Mouse (Mus musculus): ENCODE measurements around the gene Lamb1. TPM values are rescaled to one million over a fixed set of nuclear protein-coding genes. Genes with fewer than 3 reads are reported as not detected.

Gene Lamb1
- polyA plus RNA-seq, 1 experiment from 2014 or later, result 4.9 TPM

DNA sequence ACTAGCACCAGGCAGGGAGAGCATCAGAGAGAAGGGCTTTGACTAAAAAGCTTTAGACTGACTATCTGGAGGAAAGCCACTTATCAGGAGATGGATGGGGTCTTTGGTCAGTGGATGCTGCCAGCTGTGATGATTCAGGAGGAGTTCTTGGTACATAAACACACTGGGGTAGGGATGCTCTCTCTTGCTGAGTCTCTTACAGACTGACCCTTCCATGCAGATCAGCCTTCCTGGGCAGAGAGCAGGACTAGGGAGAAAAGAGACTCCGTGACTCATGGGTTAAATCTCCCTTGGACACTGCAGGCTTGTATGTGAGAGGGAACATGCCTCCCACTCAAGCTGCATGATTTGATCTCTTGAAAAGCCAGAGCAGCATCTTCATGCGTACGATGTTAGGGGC, 18.9 kb upstream of the Lamb1 start:
- Histone ChIP-seq H3K9ac (replicated peaks; ENCODE audit: low read depth, low read length) (no peak overlapping the region), H3K4me2 (ENCODE audit: low read depth, low read length) (no peak overlapping the region), H3K4me1 (ENCODE audit: control insufficient read depth, insufficient read depth, low read length) (no peaks in the 10 kb centered on the region), H3K9me3 (ENCODE audit: control insufficient read depth, low read length) (no peaks in the 10 kb centered on the region), H3K4me3 (ENCODE audit: low read depth, low read length) (no peak overlapping the region), H3K27ac (ENCODE audit: low read depth, low read length) (no peak overlapping the region), H3K27me3 (ENCODE audit: control insufficient read depth, insufficient read depth, low read length) (no peaks in the 10 kb centered on the region), H3K36me3 (ENCODE audit: control insufficient read depth, insufficient read depth, low read length) (no peaks in the 10 kb centered on the region)
- 70% methylated on average over 3 of the region's 3 CpGs for WGBS
- no peak for ATAC-seq (ENCODE audit: low read depth)

DNA sequence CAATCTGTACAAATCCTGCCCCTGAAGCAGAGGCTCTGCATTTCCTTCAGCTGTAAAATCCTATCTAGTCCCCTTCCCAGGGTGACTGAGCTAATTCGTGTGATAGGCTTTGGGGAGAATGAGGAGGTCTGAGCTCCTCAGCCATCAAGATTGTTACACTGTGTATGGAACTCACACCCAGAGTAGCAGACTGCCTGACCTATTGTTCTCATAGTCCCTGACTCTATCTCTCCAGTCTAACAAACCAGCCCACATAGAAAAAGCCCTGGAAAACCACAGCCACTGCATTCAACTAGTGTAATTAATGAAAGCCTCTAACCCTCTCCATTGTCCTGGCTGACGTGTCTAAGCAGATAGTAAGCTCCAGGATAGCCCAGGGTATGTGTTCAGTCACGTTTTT, 18.4 kb upstream of the Lamb1 start:
- 26% methylated on average over 3 of the region's 3 CpGs for WGBS
- no peaks in the 10 kb centered on the region for H3K27me3 ChIP-seq (ENCODE audit: control insufficient read depth, insufficient read depth, low read length)
- no peaks in the 10 kb centered on the region for H3K9me3 ChIP-seq (ENCODE audit: control insufficient read depth, low read length)
- no peak overlapping the region for H3K27ac ChIP-seq (ENCODE audit: low read depth, low read length)
- ATAC-seq (ENCODE audit: low read depth), result 0 out of 2 replicates have a peak, but pooled peaks have one; percentile 49
- H3K4me1 ChIP-seq (ENCODE audit: control insufficient read depth, insufficient read depth, low read length), result no peaks in the 10 kb centered on the region
- no peaks in the 10 kb centered on the region for H3K36me3 ChIP-seq (ENCODE audit: control insufficient read depth, insufficient read depth, low read length)
- no peak overlapping the region for H3K9ac ChIP-seq (replicated peaks; ENCODE audit: low read depth, low read length)
- no peak overlapping the region for H3K4me2 ChIP-seq (ENCODE audit: low read depth, low read length)
- H3K4me3 ChIP-seq (ENCODE audit: low read depth, low read length), result no peak overlapping the region

DNA sequence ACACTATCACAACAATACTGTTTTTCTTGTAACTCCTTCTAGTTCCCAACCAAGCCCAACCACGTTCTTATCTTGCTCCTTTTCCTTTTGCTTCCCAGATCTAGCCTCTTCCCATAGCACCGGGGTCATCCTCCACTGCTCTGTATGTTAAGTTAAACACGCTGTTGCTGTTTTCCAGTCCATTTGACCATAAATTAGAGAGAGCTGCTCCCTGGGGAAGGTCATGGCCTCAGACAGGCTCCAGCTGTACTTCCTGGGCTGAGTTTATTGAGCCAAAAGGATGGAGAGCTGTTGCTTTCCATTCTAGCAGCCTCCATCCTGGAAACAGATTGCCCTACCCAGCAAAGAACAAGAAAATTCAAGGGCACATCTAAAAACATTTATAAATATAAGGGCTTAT, 16.9 kb upstream of the Lamb1 start:
- Histone ChIP-seq H3K4me3 (ENCODE audit: low read depth, low read length) (no peak overlapping the region), H3K9me3 (ENCODE audit: control insufficient read depth, low read length) (no peaks in the 10 kb centered on the region), H3K4me1 (ENCODE audit: control insufficient read depth, insufficient read depth, low read length) (no peaks in the 10 kb centered on the region), H3K27me3 (ENCODE audit: control insufficient read depth, insufficient read depth, low read length) (no peaks in the 10 kb centered on the region), H3K9ac (replicated peaks; ENCODE audit: low read depth, low read length) (no peak overlapping the region), H3K36me3 (ENCODE audit: control insufficient read depth, insufficient read depth, low read length) (no peaks in the 10 kb centered on the region), H3K27ac (ENCODE audit: low read depth, low read length) (no peak overlapping the region), H3K4me2 (ENCODE audit: low read depth, low read length) (no peak overlapping the region)
- WGBS, result 27% methylated on average over 3 of the region's 3 CpGs
- ATAC-seq (ENCODE audit: low read depth), result no peak

DNA sequence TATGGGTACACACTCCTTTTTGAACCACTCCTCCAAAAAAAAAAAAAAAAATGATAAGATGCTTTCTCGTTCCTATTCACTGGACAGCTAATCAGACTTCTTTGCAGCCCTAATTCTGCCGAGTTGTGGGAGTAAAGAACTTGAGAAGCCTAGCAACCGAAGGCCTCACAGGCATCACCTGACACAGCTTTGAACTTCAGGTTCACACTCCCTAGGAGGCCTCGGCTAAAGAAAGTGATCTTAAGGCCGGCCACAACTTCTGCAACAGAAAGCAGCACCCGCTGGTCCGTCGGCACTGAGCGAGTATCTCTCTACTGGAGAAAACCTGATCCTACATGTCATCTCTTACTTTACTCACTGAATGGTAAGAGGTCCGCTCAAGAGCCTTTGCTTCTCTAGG, 16.4 kb upstream of the Lamb1 start:
- no peaks in the 10 kb centered on the region for H3K9me3 ChIP-seq (ENCODE audit: control insufficient read depth, low read length)
- no peak for ATAC-seq (ENCODE audit: low read depth)
- H3K9ac ChIP-seq (replicated peaks; ENCODE audit: low read depth, low read length), result no peak overlapping the region
- H3K4me2 ChIP-seq (ENCODE audit: low read depth, low read length), result no peak overlapping the region
- H3K4me3 ChIP-seq (ENCODE audit: low read depth, low read length), result no peak overlapping the region
- H3K4me1 ChIP-seq (ENCODE audit: control insufficient read depth, insufficient read depth, low read length), result no peaks in the 10 kb centered on the region
- WGBS, result 48% methylated on average over 10 of the region's 10 CpGs
- H3K36me3 ChIP-seq (ENCODE audit: control insufficient read depth, insufficient read depth, low read length), result no peaks in the 10 kb centered on the region
- H3K27me3 ChIP-seq (ENCODE audit: control insufficient read depth, insufficient read depth, low read length), result no peaks in the 10 kb centered on the region
- no peak overlapping the region for H3K27ac ChIP-seq (ENCODE audit: low read depth, low read length)

DNA sequence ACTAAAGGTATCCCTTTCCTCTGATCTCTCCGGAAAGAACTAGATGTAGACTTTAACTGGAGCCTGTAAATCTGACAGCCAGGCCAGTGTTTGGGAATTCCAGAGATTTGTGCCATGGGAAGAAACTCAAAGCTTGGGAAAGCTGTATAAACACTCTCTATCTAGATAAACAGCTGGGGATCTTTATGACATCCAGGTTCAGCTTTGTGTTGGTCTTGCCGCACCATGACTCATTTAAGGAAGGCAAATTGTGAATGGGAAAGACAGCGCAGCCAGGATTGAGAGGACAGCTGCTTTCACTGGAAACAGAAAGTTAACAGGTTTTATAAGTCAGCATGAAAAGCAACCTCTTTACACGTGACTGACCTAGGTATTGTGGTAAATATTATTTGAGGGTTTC, 12.8 kb upstream of the Lamb1 start:
- Histone ChIP-seq H3K27ac (ENCODE audit: low read depth, low read length) (no peak overlapping the region), H3K36me3 (ENCODE audit: control insufficient read depth, insufficient read depth, low read length) (no peaks in the 10 kb centered on the region), H3K27me3 (ENCODE audit: control insufficient read depth, insufficient read depth, low read length) (no peaks in the 10 kb centered on the region), H3K4me2 (ENCODE audit: low read depth, low read length) (no peak overlapping the region), H3K9me3 (ENCODE audit: control insufficient read depth, low read length) (no peaks in the 10 kb centered on the region), H3K9ac (replicated peaks; ENCODE audit: low read depth, low read length) (no peak overlapping the region), H3K4me1 (ENCODE audit: control insufficient read depth, insufficient read depth, low read length) (no peaks in the 10 kb centered on the region), H3K4me3 (ENCODE audit: low read depth, low read length) (no peak overlapping the region)
- 64% methylated on average over 4 of the region's 4 CpGs for WGBS
- ATAC-seq (ENCODE audit: low read depth), result no peak

DNA sequence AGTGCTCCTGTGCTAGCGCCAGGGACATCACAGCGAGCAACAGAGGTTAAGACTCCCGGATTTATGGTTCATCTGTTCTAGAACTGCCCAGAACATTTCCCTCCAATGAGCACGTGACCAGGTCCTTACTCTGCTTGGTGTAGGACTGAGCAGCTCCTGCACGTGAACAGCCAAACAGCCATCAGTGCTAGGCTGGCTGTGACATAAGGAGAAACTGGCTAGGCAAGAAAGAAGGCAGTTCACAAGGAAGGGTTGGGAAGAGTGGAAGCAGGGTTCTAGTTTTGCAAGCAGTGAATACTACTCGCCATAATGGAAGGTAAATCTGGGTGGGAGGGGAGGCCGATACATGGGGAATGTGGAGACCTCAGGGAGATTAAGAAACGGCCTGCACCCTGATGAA, 10.1 kb upstream of the Lamb1 start:
- Histone ChIP-seq H3K36me3 (ENCODE audit: control insufficient read depth, insufficient read depth, low read length) (no peaks in the 10 kb centered on the region), H3K4me2 (ENCODE audit: low read depth, low read length) (no peak overlapping the region), H3K27ac (ENCODE audit: low read depth, low read length) (no peak overlapping the region), H3K9ac (replicated peaks; ENCODE audit: low read depth, low read length) (no peak overlapping the region), H3K27me3 (ENCODE audit: control insufficient read depth, insufficient read depth, low read length) (no peaks in the 10 kb centered on the region), H3K9me3 (ENCODE audit: control insufficient read depth, low read length) (no peaks in the 10 kb centered on the region), H3K4me1 (ENCODE audit: control insufficient read depth, insufficient read depth, low read length) (no peaks in the 10 kb centered on the region), H3K4me3 (ENCODE audit: low read depth, low read length) (no peak overlapping the region)
- no peak for ATAC-seq (ENCODE audit: low read depth)
- 86% methylated on average over 8 of the region's 8 CpGs for WGBS

DNA sequence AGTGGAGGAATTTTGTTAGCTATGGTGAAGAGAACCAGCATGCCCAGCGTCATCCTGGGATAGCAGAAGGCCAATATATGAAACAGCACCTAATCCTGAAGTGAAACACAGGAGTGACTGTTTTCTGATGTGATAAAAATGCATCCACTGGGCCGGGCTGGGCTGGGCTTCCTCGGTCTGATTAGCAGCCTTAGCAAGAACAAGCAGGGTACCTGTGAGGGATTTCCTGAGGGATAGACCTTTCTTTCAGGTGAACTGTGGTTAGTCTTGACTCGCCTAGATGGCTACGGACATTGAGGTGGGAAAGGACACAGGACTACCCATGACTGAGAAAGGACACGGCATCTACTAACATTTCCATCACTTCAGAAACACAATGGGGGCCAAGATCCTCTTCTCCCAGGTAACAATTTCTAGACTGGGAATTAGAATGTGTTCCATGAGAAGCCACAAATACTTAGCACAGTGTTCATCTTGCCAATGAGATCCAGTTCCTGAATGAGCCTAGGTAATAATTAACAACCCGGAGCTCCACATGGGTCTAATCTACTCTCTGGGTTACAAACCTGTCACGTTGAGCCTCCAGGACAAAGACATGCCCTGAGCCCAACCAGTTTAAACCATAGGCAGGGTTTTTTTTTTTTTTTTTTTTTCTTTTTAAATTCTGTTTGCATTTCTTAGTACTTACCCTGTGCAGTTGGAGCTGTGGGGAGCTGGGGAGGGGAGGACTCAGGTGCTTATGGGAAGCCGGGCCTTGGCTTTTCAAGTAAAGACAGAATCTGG, 8.7 kb upstream of the Lamb1 start:
- no peak for ATAC-seq (ENCODE audit: low read depth)
- Histone ChIP-seq H3K9me3 (ENCODE audit: control insufficient read depth, low read length) (no peaks in the 10 kb centered on the region), H3K27me3 (ENCODE audit: control insufficient read depth, insufficient read depth, low read length) (no peaks in the 10 kb centered on the region), H3K27ac (ENCODE audit: low read depth, low read length) (no peak overlapping the region), H3K4me3 (ENCODE audit: low read depth, low read length) (no peak overlapping the region), H3K4me1 (ENCODE audit: control insufficient read depth, insufficient read depth, low read length) (no peaks in the 10 kb centered on the region), H3K4me2 (ENCODE audit: low read depth, low read length) (no peak overlapping the region), H3K9ac (replicated peaks; ENCODE audit: low read depth, low read length) (no peak overlapping the region), H3K36me3 (ENCODE audit: control insufficient read depth, insufficient read depth, low read length) (no peaks in the 10 kb centered on the region)
- WGBS, result 76% methylated on average over 9 of the region's 9 CpGs

DNA sequence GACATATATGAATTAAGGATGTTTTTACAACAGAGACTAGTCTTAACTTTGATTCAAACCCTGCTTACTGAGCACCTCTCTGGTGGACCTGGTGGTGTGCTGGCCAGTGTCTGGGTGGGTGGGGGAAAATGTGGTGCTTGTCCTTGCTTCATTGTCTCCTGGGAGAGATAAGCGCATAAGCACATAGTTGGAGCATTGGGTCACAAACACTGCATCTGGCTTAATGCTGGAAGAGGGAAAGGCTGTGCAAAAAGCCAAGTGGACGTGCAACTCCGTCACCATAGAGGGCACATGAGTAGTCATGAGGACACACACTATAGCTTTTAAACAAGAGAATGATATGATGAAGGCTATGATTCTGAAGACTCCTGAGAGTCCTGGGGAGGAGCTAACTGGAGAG, 3.2 kb upstream of the Lamb1 start:
- Histone ChIP-seq H3K4me1 (ENCODE audit: control insufficient read depth, insufficient read depth, low read length) (no peaks in the 10 kb centered on the region), H3K27me3 (ENCODE audit: control insufficient read depth, insufficient read depth, low read length) (peaks cover 23% of the 10 kb centered on the region), H3K9me3 (ENCODE audit: control insufficient read depth, low read length) (no peaks in the 10 kb centered on the region), H3K4me2 (ENCODE audit: low read depth, low read length) (no peak overlapping the region), H3K27ac (ENCODE audit: low read depth, low read length) (no peak overlapping the region), H3K9ac (replicated peaks; ENCODE audit: low read depth, low read length) (no peak overlapping the region), H3K4me3 (ENCODE audit: low read depth, low read length) (no peak overlapping the region), H3K36me3 (ENCODE audit: control insufficient read depth, insufficient read depth, low read length) (no peaks in the 10 kb centered on the region)
- no peak for ATAC-seq (ENCODE audit: low read depth)
- WGBS, result 92% methylated on average over 3 of the region's 3 CpGs

DNA sequence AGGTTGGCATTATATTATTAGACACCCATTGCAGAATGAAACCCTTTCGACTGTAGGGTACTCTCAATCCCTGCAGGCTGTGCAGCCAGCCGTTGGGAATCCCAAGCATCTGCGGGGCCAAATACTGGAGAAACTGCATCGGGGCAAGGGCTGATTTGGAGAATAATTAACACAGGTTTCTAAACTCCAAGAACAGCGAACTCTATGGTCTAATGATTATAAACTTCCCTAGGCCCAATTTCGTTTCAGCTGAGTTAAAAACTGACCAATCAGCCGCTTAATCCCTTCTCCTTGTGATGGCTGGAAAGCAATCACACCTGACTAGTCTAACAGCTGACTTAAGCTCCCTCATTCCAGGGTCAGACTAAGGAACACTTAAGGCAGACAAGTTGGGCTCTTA, 1.1 kb upstream of the Lamb1 start:
- Histone ChIP-seq H3K27me3 (ENCODE audit: control insufficient read depth, insufficient read depth, low read length) (peaks cover 25% of the 10 kb centered on the region), H3K4me2 (ENCODE audit: low read depth, low read length) (no peak overlapping the region), H3K4me3 (ENCODE audit: low read depth, low read length) (no peak overlapping the region), H3K27ac (ENCODE audit: low read depth, low read length) (no peak overlapping the region), H3K36me3 (ENCODE audit: control insufficient read depth, insufficient read depth, low read length) (no peaks in the 10 kb centered on the region), H3K9ac (replicated peaks; ENCODE audit: low read depth, low read length) (no peak overlapping the region), H3K4me1 (ENCODE audit: control insufficient read depth, insufficient read depth, low read length) (no peaks in the 10 kb centered on the region), H3K9me3 (ENCODE audit: control insufficient read depth, low read length) (no peaks in the 10 kb centered on the region)
- no peak for ATAC-seq (ENCODE audit: low read depth)
- WGBS, result 33% methylated on average over 7 of the region's 7 CpGs
